In the genomic region with DNA sequence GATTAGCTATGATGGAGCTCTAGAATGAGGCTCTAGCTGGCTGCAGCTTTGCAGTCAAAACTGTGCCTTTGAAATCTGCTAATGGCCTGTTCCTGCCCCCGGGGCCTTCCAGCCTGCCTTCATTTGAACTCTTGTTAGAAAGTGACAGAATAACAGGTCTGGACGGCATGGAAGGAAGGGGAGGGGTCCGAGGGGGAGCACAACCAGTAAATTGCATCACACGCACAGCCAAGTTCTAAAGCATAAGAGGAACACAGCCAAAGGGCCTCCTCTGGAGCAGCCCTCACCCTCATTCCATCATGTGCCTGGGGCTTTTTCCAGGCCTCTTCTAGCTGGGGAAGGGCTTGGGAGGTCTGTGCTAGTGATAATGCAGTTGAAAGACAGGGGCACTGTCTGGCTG, we compare ENCODE assay signal across 11 mouse cellular contexts.
DNase-seq lines count a peak whose midpoint lies in the region; ATAC-seq and TF ChIP-seq lines count a peak whose summit lies in the region.
"Had no signal": no experiment of that assay in that cellular context is flagged by ENCODE, and none has a peak within 500 bp of the region (broad histone marks: within the 10 kb centered on the region; RNA-seq: fewer than 3 reads in every experiment).

No protein-coding gene starts in this region.

- H3K9me3 ChIP-seq in heart, embryonic 10.5 days, result no peaks in the 10 kb centered on the region
- no peaks in the 10 kb centered on the region for H3K9me3 ChIP-seq in heart, embryonic 11.5 days (replicated peaks; ENCODE audit: control insufficient read depth, low read length)
- no peaks in the 10 kb centered on the region for H3K9me3 ChIP-seq in lung, embryonic 16.5 days (ENCODE audit: control insufficient read depth, low read length)
- no peaks in the 10 kb centered on the region for H3K9me3 ChIP-seq in kidney, embryonic 16.5 days (ENCODE audit: low read length)
- H3K9me3 ChIP-seq in midbrain, embryonic 11.5 days (ENCODE audit: control insufficient read depth, low read length), result no peaks in the 10 kb centered on the region
- H3K9me3 ChIP-seq: forebrain, embryonic 15.5 days; hindbrain, embryonic 15.5 days had no signal

- H3K36me3 ChIP-seq in heart, embryonic 10.5 days, result no peaks in the 10 kb centered on the region
- no peaks in the 10 kb centered on the region for H3K36me3 ChIP-seq in heart, embryonic 11.5 days (ENCODE audit: control insufficient read depth, insufficient read depth, low read length)
- H3K36me3 ChIP-seq in lung, embryonic 16.5 days (ENCODE audit: control insufficient read depth, insufficient read depth, low read length), result no peaks in the 10 kb centered on the region
- no peaks in the 10 kb centered on the region for H3K36me3 ChIP-seq in kidney, embryonic 16.5 days (ENCODE audit: insufficient read depth, low read length)
- no peaks in the 10 kb centered on the region for H3K36me3 ChIP-seq in midbrain, embryonic 11.5 days (ENCODE audit: control insufficient read depth, insufficient read depth, low read length)
- H3K36me3 ChIP-seq: forebrain, embryonic 15.5 days; hindbrain, embryonic 15.5 days had no signal

- no peak for ATAC-seq in heart, embryonic 11.5 days (replicated peaks; ENCODE audit: insufficient number of reproducible peaks, low FRiP score, low TSS enrichment)
- peak; percentile 27; the same call in 1 of the 2 replicates for ATAC-seq in lung, embryonic 16.5 days (ENCODE audit: low read depth)
- ATAC-seq in kidney, embryonic 16.5 days (ENCODE audit: low FRiP score, low TSS enrichment), result peak; percentile 11; the same call in 1 of the 2 replicates
- no peak for ATAC-seq in midbrain, embryonic 11.5 days (ENCODE audit: low FRiP score)
- ATAC-seq: forebrain, embryonic 15.5 days had no signal

- H3K4me1 ChIP-seq in heart, embryonic 10.5 days, result peaks cover 15% of the 10 kb centered on the region
- peaks cover 11% of the 10 kb centered on the region; the same call in 1 of the 2 replicates for H3K4me1 ChIP-seq in heart, embryonic 11.5 days (ENCODE audit: control insufficient read depth, insufficient read depth, low read length)
- H3K4me1 ChIP-seq in lung, embryonic 16.5 days (replicated peaks; ENCODE audit: control insufficient read depth, insufficient read depth, low read length), result peaks cover 13% of the 10 kb centered on the region
- 0 out of 2 replicates have a peak, but pooled peaks cover 4% of the 10 kb centered on the region for H3K4me1 ChIP-seq in lung, adult 2 months (ENCODE audit: control insufficient read depth, insufficient read depth, low read length)
- peaks cover 10% of the 10 kb centered on the region; the same call in 1 of the 2 replicates for H3K4me1 ChIP-seq in kidney, embryonic 16.5 days (ENCODE audit: insufficient read depth, low read length)
- no peaks in the 10 kb centered on the region for H3K4me1 ChIP-seq in midbrain, embryonic 11.5 days (ENCODE audit: control insufficient read depth, insufficient read depth, low read length)
- H3K4me1 ChIP-seq: forebrain, embryonic 15.5 days had no signal

- no peak for TF ChIP-seq CTCF in lung, adult 2 months (IDR thresholded peaks at IDR 0.05; ENCODE audit: insufficient read depth, low read length)

- 55% methylated on average over 4 of the region's 4 CpGs for WGBS in heart, embryonic 10.5 days
- 45% methylated on average over 4 of the region's 4 CpGs for WGBS in heart, embryonic 11.5 days (ENCODE audit: insufficient replicate concordance)
- WGBS in lung, embryonic 16.5 days, result 26% methylated on average over 4 of the region's 4 CpGs
- WGBS in lung, adult 2 months, result 33% methylated on average over 4 of the region's 4 CpGs
- 21% methylated on average over 4 of the region's 4 CpGs for WGBS in kidney, embryonic 16.5 days
- WGBS in midbrain, embryonic 11.5 days, result 76% methylated on average over 4 of the region's 4 CpGs

- no peak overlapping the region for H3K4me3 ChIP-seq in heart, embryonic 10.5 days
- H3K4me3 ChIP-seq in heart, embryonic 11.5 days (ENCODE audit: low read depth, low read length), result no peak overlapping the region
- H3K4me3 ChIP-seq in lung, embryonic 16.5 days (ENCODE audit: low read length), result no peak overlapping the region
- no peak overlapping the region for H3K4me3 ChIP-seq in lung, adult 2 months (replicated peaks; ENCODE audit: extremely low read depth, low read depth, low read length)
- H3K4me3 ChIP-seq in kidney, embryonic 16.5 days (ENCODE audit: low read length), result no peak overlapping the region
- H3K4me3 ChIP-seq in midbrain, embryonic 11.5 days (ENCODE audit: low read depth, low read length), result no peak overlapping the region
- H3K4me3 ChIP-seq: forebrain, embryonic 15.5 days; hindbrain, embryonic 15.5 days had no signal

- H3K27ac ChIP-seq in heart, embryonic 10.5 days, result no peak overlapping the region
- H3K27ac ChIP-seq in heart, embryonic 11.5 days (ENCODE audit: low read depth, low read length), result no peak overlapping the region
- no peak overlapping the region for H3K27ac ChIP-seq in lung, embryonic 16.5 days (ENCODE audit: low read length)
- no peak overlapping the region for H3K27ac ChIP-seq in kidney, embryonic 16.5 days (ENCODE audit: low read length)
- H3K27ac ChIP-seq in midbrain, embryonic 11.5 days (ENCODE audit: low read depth, low read length), result no peak overlapping the region
- H3K27ac ChIP-seq: forebrain, embryonic 15.5 days; hindbrain, embryonic 15.5 days had no signal

- no peak for TF ChIP-seq POLR2A in lung, adult 2 months (IDR thresholded peaks at IDR 0.05; ENCODE audit: borderline replicate concordance, extremely low read depth, low read depth, low read length)

- H3K27me3 ChIP-seq in heart, embryonic 10.5 days (ENCODE audit: insufficient read depth, poor library complexity, severe bottlenecking), result peaks cover 69% of the 10 kb centered on the region
- H3K27me3 ChIP-seq in heart, embryonic 11.5 days (ENCODE audit: control insufficient read depth, insufficient read depth, low read length), result peaks cover 6% of the 10 kb centered on the region; the same call in 1 of the 2 replicates
- no peaks in the 10 kb centered on the region for H3K27me3 ChIP-seq in lung, embryonic 16.5 days (ENCODE audit: control insufficient read depth, insufficient read depth, low read depth, low read length)
- H3K27me3 ChIP-seq in kidney, embryonic 16.5 days (ENCODE audit: insufficient read depth, low read length), result no peaks in the 10 kb centered on the region
- H3K27me3 ChIP-seq in midbrain, embryonic 11.5 days (ENCODE audit: control insufficient read depth, insufficient read depth, low read length), result no peaks in the 10 kb centered on the region
- H3K27me3 ChIP-seq: forebrain, embryonic 15.5 days; hindbrain, embryonic 15.5 days had no signal

- H3K9ac ChIP-seq in heart, embryonic 11.5 days (ENCODE audit: low read depth, low read length), result no peak overlapping the region
- no peak overlapping the region for H3K9ac ChIP-seq in lung, embryonic 16.5 days (ENCODE audit: low read length)
- no peak overlapping the region for H3K9ac ChIP-seq in kidney, embryonic 16.5 days (replicated peaks; ENCODE audit: low read length)
- no peak overlapping the region for H3K9ac ChIP-seq in midbrain, embryonic 11.5 days (ENCODE audit: low read length)
- H3K9ac ChIP-seq: forebrain, embryonic 15.5 days; hindbrain, embryonic 15.5 days had no signal

- DNase-seq in heart, embryonic 10.5 days (ENCODE audit: low spot score), result peak; percentile 74
- DNase-seq in lung, adult 2 months, result no peak
- DNase-seq in midbrain, embryonic 11.5 days (ENCODE audit: low spot score, missing footprints), result peak; percentile 69
- DNase-seq in cerebellum, postnatal 10 days, result no peak
- no peak for DNase-seq in urinary bladder, adult 2 months (ENCODE audit: low spot score)
- DNase-seq: thymus, adult 2 months had no signal

- H3K4me2 ChIP-seq in heart, embryonic 11.5 days, result no peak overlapping the region
- H3K4me2 ChIP-seq in lung, embryonic 16.5 days (ENCODE audit: low read depth, low read length), result no peak overlapping the region
- no peak overlapping the region for H3K4me2 ChIP-seq in kidney, embryonic 16.5 days (replicated peaks; ENCODE audit: low read depth, low read length)
- H3K4me2 ChIP-seq in midbrain, embryonic 11.5 days, result no peak overlapping the region
- H3K4me2 ChIP-seq: forebrain, embryonic 15.5 days; hindbrain, embryonic 15.5 days had no signal

Comparison
In these comparisons a context has a peak if more than half of its experiments do, and no peak if none do; other contexts are left out.
1. DNase-seq: peak in heart, embryonic 10.5 days (single experiment) and midbrain, embryonic 11.5 days (single experiment); none in lung, adult 2 months (single experiment), cerebellum, postnatal 10 days (0 of 2) and urinary bladder, adult 2 months (single experiment).
2. ATAC-seq: peak in lung, embryonic 16.5 days (single experiment) and kidney, embryonic 16.5 days (single experiment); none in heart, embryonic 11.5 days (single experiment) and midbrain, embryonic 11.5 days (single experiment).